Mouse (Mus musculus): ENCODE results near the gene Zzz3. TPM values are rescaled to one million over a fixed set of nuclear protein-coding genes. Genes with fewer than 3 reads are reported as not detected.

The Zzz3 gene
- polyA plus RNA-seq, 1 experiment: 14.4 TPM

- no peaks in the 10 kb centered on the region for H3K27me3 ChIP-seq (ENCODE audit: control insufficient read depth, insufficient read depth, low read length)
- 59% methylated on average over 4 of the region's 4 CpGs for WGBS
- H3K4me3 ChIP-seq (ENCODE audit: extremely low read depth, insufficient read depth, insufficient read length): no peak overlapping the region
- no peaks in the 10 kb centered on the region for H3K36me3 ChIP-seq (ENCODE audit: control insufficient read depth, insufficient read depth, low read length)
- H3K4me1 ChIP-seq (ENCODE audit: control insufficient read depth, insufficient read depth, insufficient read length): peaks cover 2% of the 10 kb centered on the region; the same call in 1 of the 2 replicates
- H3K27ac ChIP-seq (ENCODE audit: insufficient read depth, low read length): no peak overlapping the region
- TF ChIP-seq CTCF (IDR thresholded peaks at IDR 0.05; ENCODE audit: extremely low read depth, insufficient read depth, insufficient read length, insufficient replicate concordance): no peak
- no peak for TF ChIP-seq POLR2A (IDR thresholded peaks at IDR 0.05; ENCODE audit: low read depth, low read length)
- DNase-seq (ENCODE audit: low read depth in 1 of 2, low spot score in 2 of 2): no peak
These were observed 17.1 kb downstream of the Zzz3 start for GRCm38 (mm10) chr3:152412362-152412761.

- H3K4me1 ChIP-seq (ENCODE audit: control insufficient read depth, insufficient read depth, insufficient read length): no peaks in the 10 kb centered on the region; the same call in 1 of the 2 replicates
- TF ChIP-seq CTCF (IDR thresholded peaks at IDR 0.05; ENCODE audit: extremely low read depth, insufficient read depth, insufficient read length, insufficient replicate concordance) (no peak), POLR2A (IDR thresholded peaks at IDR 0.05; ENCODE audit: low read depth, low read length) (no peak)
- 94% methylated on average over 8 of the region's 8 CpGs for WGBS
- no peaks in the 10 kb centered on the region for H3K27me3 ChIP-seq (ENCODE audit: control insufficient read depth, insufficient read depth, low read length)
- no peak for DNase-seq (ENCODE audit: low read depth in 1 of 2, low spot score in 2 of 2)
- peaks cover 19% of the 10 kb centered on the region for H3K36me3 ChIP-seq (ENCODE audit: control insufficient read depth, insufficient read depth, low read length)
- no peak overlapping the region for H3K4me3 ChIP-seq (ENCODE audit: extremely low read depth, insufficient read depth, insufficient read length)
- no peak overlapping the region for H3K27ac ChIP-seq (ENCODE audit: insufficient read depth, low read length)
These were observed 33.7 kb downstream of the Zzz3 start for GRCm38 (mm10) chr3:152428925-152429324.

- 82% methylated on average over 7 of the region's 7 CpGs for WGBS
- Histone ChIP-seq H3K27me3 (ENCODE audit: control insufficient read depth, insufficient read depth, low read length) (no peaks in the 10 kb centered on the region), H3K36me3 (ENCODE audit: control insufficient read depth, insufficient read depth, low read length) (peaks cover 12% of the 10 kb centered on the region), H3K27ac (ENCODE audit: insufficient read depth, low read length) (no peak overlapping the region), H3K4me3 (ENCODE audit: extremely low read depth, insufficient read depth, insufficient read length) (no peak overlapping the region), H3K4me1 (ENCODE audit: control insufficient read depth, insufficient read depth, insufficient read length) (peaks cover 4% of the 10 kb centered on the region)
- DNase-seq (ENCODE audit: low read depth in 1 of 2, low spot score in 2 of 2): no peak
- TF ChIP-seq CTCF (IDR thresholded peaks at IDR 0.05; ENCODE audit: extremely low read depth, insufficient read depth, insufficient read length, insufficient replicate concordance): no peak
- TF ChIP-seq POLR2A (IDR thresholded peaks at IDR 0.05; ENCODE audit: low read depth, low read length): no peak
These were observed 37.4 kb downstream of the Zzz3 start for GRCm38 (mm10) chr3:152432677-152433076.

GRCm38 (mm10) chr3:152435590-152435989 is 40.3 kb downstream of the Zzz3 start:
- Histone ChIP-seq H3K4me3 (ENCODE audit: extremely low read depth, insufficient read depth, insufficient read length) (no peak overlapping the region), H3K36me3 (ENCODE audit: control insufficient read depth, insufficient read depth, low read length) (peaks cover 3% of the 10 kb centered on the region), H3K27ac (ENCODE audit: insufficient read depth, low read length) (no peak overlapping the region), H3K27me3 (ENCODE audit: control insufficient read depth, insufficient read depth, low read length) (no peaks in the 10 kb centered on the region), H3K4me1 (ENCODE audit: control insufficient read depth, insufficient read depth, insufficient read length) (peaks cover 4% of the 10 kb centered on the region)
- TF ChIP-seq CTCF (IDR thresholded peaks at IDR 0.05; ENCODE audit: extremely low read depth, insufficient read depth, insufficient read length, insufficient replicate concordance): no peak
- TF ChIP-seq POLR2A (IDR thresholded peaks at IDR 0.05; ENCODE audit: low read depth, low read length): no peak
- no peak for DNase-seq (ENCODE audit: low read depth in 1 of 2, low spot score in 2 of 2)

- Histone ChIP-seq H3K27me3 (ENCODE audit: control insufficient read depth, insufficient read depth, low read length) (no peaks in the 10 kb centered on the region), H3K4me1 (ENCODE audit: control insufficient read depth, insufficient read depth, insufficient read length) (peaks cover 6% of the 10 kb centered on the region; the same call in 1 of the 2 replicates), H3K36me3 (ENCODE audit: control insufficient read depth, insufficient read depth, low read length) (peaks cover 1% of the 10 kb centered on the region), H3K4me3 (ENCODE audit: extremely low read depth, insufficient read depth, insufficient read length) (no peak overlapping the region), H3K27ac (ENCODE audit: insufficient read depth, low read length) (no peak overlapping the region)
- TF ChIP-seq CTCF (IDR thresholded peaks at IDR 0.05; ENCODE audit: extremely low read depth, insufficient read depth, insufficient read length, insufficient replicate concordance) (no peak), POLR2A (IDR thresholded peaks at IDR 0.05; ENCODE audit: low read depth, low read length) (no peak)
- 97% methylated on average over 7 of the region's 7 CpGs for WGBS
- DNase-seq (ENCODE audit: low read depth in 1 of 2, low spot score in 2 of 2): no peak
These were observed 42.8 kb downstream of the Zzz3 start for GRCm38 (mm10) chr3:152438068-152438467.

GRCm38 (mm10) chr3:152442795-152443194 is 47.5 kb downstream of the Zzz3 start:
- DNase-seq (ENCODE audit: low read depth in 1 of 2, low spot score in 2 of 2): no peak
- H3K4me3 ChIP-seq (ENCODE audit: extremely low read depth, insufficient read depth, insufficient read length): no peak overlapping the region
- no peak overlapping the region for H3K27ac ChIP-seq (ENCODE audit: insufficient read depth, low read length)
- WGBS: 63% methylated on average over 4 of the region's 4 CpGs
- TF ChIP-seq POLR2A (IDR thresholded peaks at IDR 0.05; ENCODE audit: low read depth, low read length) (no peak), CTCF (IDR thresholded peaks at IDR 0.05; ENCODE audit: extremely low read depth, insufficient read depth, insufficient read length, insufficient replicate concordance) (no peak)
- H3K27me3 ChIP-seq (ENCODE audit: control insufficient read depth, insufficient read depth, low read length): no peaks in the 10 kb centered on the region
- H3K36me3 ChIP-seq (ENCODE audit: control insufficient read depth, insufficient read depth, low read length): no peaks in the 10 kb centered on the region
- 0 out of 2 replicates have a peak, but pooled peaks cover 2% of the 10 kb centered on the region for H3K4me1 ChIP-seq (ENCODE audit: control insufficient read depth, insufficient read depth, insufficient read length)

GRCm38 (mm10) chr3:152444114-152444513 is 48.8 kb downstream of the Zzz3 start:
- 83% methylated on average over 3 of the region's 3 CpGs for WGBS
- Histone ChIP-seq H3K27me3 (ENCODE audit: control insufficient read depth, insufficient read depth, low read length) (no peaks in the 10 kb centered on the region), H3K4me1 (ENCODE audit: control insufficient read depth, insufficient read depth, insufficient read length) (0 out of 2 replicates have a peak, but pooled peaks cover 2% of the 10 kb centered on the region), H3K4me3 (ENCODE audit: extremely low read depth, insufficient read depth, insufficient read length) (no peak overlapping the region), H3K36me3 (ENCODE audit: control insufficient read depth, insufficient read depth, low read length) (no peaks in the 10 kb centered on the region; the same call in 1 of the 2 replicates), H3K27ac (ENCODE audit: insufficient read depth, low read length) (no peak overlapping the region)
- DNase-seq (ENCODE audit: low read depth in 1 of 2, low spot score in 2 of 2): no peak
- no peak for TF ChIP-seq CTCF (IDR thresholded peaks at IDR 0.05; ENCODE audit: extremely low read depth, insufficient read depth, insufficient read length, insufficient replicate concordance)
- no peak for TF ChIP-seq POLR2A (IDR thresholded peaks at IDR 0.05; ENCODE audit: low read depth, low read length)
